Mouse (Mus musculus) stomach, embryonic 14.5 days (tissue): Measurements from ENCODE around the gene Upk1a. TPM values are rescaled to one million over a fixed set of nuclear protein-coding genes. Genes with fewer than 3 reads are reported as not detected.

Experiments used
- ATAC-seq: fragments of 200-750 bp; cut with Nextera tagmentation; 2 replicates; pipeline ENCODE4 v1.8.0; 2017; ENCODE audit warnings: low read depth, moderate TSS enrichment; ENCODE audit not compliant: insufficient number of reproducible peaks, insufficient read depth, low FRiP score
- H3K27ac ChIP-seq: fragments of 300-500 bp; sonication (generic); 2 replicates; pipeline ENCODE4 v1.5.1; 2014; ENCODE audit warnings: mild to moderate bottlenecking, low read length, moderate library complexity, mixed read lengths
- H3K27me3 ChIP-seq: fragments of 300-500 bp; sonication (generic); 2 replicates; pipeline ENCODE4 v1.6.1; 2014; ENCODE audit warnings: low read length, control low read depth, mixed read lengths; ENCODE audit not compliant: control insufficient read depth, insufficient read depth
- H3K36me3 ChIP-seq: fragments of 300-500 bp; sonication (generic); 2 replicates; pipeline ENCODE4 v1.6.1; 2014; ENCODE audit warnings: mild to moderate bottlenecking, control low read depth, low read length, moderate library complexity, mixed read lengths; ENCODE audit not compliant: control insufficient read depth, insufficient read depth
- H3K4me1 ChIP-seq: fragments of 300-500 bp; sonication (generic); 2 replicates; pipeline ENCODE4 v1.6.1; 2014; ENCODE audit warnings: low read length, control low read depth, mixed read lengths; ENCODE audit not compliant: control insufficient read depth, insufficient read depth
- H3K4me2 ChIP-seq: fragments of 300-500 bp; sonication (generic); replicated peaks from 2 replicates; pipeline ENCODE4 v1.6.1; 2014; ENCODE audit warnings: low read depth, low read length, control low read depth
- H3K4me3 ChIP-seq: fragments of 300-500 bp; sonication (generic); 2 replicates; pipeline ENCODE4 v1.5.1; 2014; ENCODE audit warnings: low read depth, low read length, control low read depth
- H3K9ac ChIP-seq: fragments of 300-500 bp; sonication (generic); replicated peaks from 2 replicates; pipeline ENCODE4 v1.6.1; 2014; ENCODE audit warnings: low read depth, mild to moderate bottlenecking, control low read depth, low read length, moderate library complexity, mixed read lengths
- H3K9me3 ChIP-seq: fragments of 300-500 bp; sonication (generic); 2 replicates; pipeline ENCODE4 v1.6.1; 2016; ENCODE audit warnings: low read depth, low read length, control low read depth; ENCODE audit not compliant: control insufficient read depth
- WGBS: fragments of 180-500 bp; shearing (Covaris S2); extraction: QIAGEN DNeasy Blood & Tissue Kit; methylation state at CpG from one replicate; pipeline ENCODE4 v1.1.7; 2014; 5-methylcytosine and 5-hydroxymethylcytosine counted together
- polyA plus RNA-seq: library from polyadenylated mRNA; unstranded; fragments of >200 nt; fragmentation: Nextera tagmentation; extraction: Ambion mirVana; gene quantifications from 2 replicates; pipeline ENCODE4 v1.2.1, GENCODE M21; 2014

Gene Upk1a
- polyA plus RNA-seq, 1 experiment from 2014 or later = 6.6 TPM

GRCm38 (mm10) chr7:30579950-30580349 is 32.7 kb downstream of the Upk1a start:
- 93% methylated on average over 8 of the region's 8 CpGs for WGBS
- Histone ChIP-seq H3K4me2 (no peak overlapping the region), H3K4me1 (no peaks in the 10 kb centered on the region), H3K27me3 (no peaks in the 10 kb centered on the region), H3K36me3 (peaks cover 97% of the 10 kb centered on the region), H3K4me3 (no peak overlapping the region), H3K9me3 (no peaks in the 10 kb centered on the region), H3K9ac (no peak overlapping the region), H3K27ac (no peak overlapping the region)
- ATAC-seq = no peak

GRCm38 (mm10) chr7:30572969-30573368 is 39.7 kb downstream of the Upk1a start:
- no peak overlapping the region for H3K9ac ChIP-seq
- H3K27ac ChIP-seq = no peak overlapping the region
- H3K9me3 ChIP-seq = no peaks in the 10 kb centered on the region
- H3K4me2 ChIP-seq = no peak overlapping the region
- WGBS = 83% methylated on average over 2 of the region's 2 CpGs
- H3K27me3 ChIP-seq = no peaks in the 10 kb centered on the region
- no peak for ATAC-seq
- no peak overlapping the region for H3K4me3 ChIP-seq
- H3K36me3 ChIP-seq = peaks cover 97% of the 10 kb centered on the region
- H3K4me1 ChIP-seq = no peaks in the 10 kb centered on the region

GRCm38 (mm10) chr7:30572389-30572788 is 40.3 kb downstream of the Upk1a start:
- Histone ChIP-seq H3K27me3 (no peaks in the 10 kb centered on the region), H3K27ac (no peak overlapping the region), H3K36me3 (peaks cover 91% of the 10 kb centered on the region), H3K9me3 (no peaks in the 10 kb centered on the region), H3K4me3 (no peak overlapping the region), H3K4me2 (no peak overlapping the region), H3K4me1 (no peaks in the 10 kb centered on the region), H3K9ac (no peak overlapping the region)
- WGBS = 88% methylated on average over 5 of the region's 5 CpGs
- no peak for ATAC-seq

GRCm38 (mm10) chr7:30567555-30567954 is 45.1 kb downstream of the Upk1a start:
- ATAC-seq = no peak
- WGBS = 88% methylated on average over 11 of the region's 11 CpGs

GRCm38 (mm10) chr7:30566033-30566432 is 46.6 kb downstream of the Upk1a start:
- WGBS = 80% methylated on average over 9 of the region's 9 CpGs
- H3K4me2 ChIP-seq = no peak overlapping the region
- H3K4me3 ChIP-seq = no peak overlapping the region
- H3K9ac ChIP-seq = no peak overlapping the region
- no peaks in the 10 kb centered on the region for H3K27me3 ChIP-seq
- peaks cover 45% of the 10 kb centered on the region for H3K36me3 ChIP-seq
- no peak for ATAC-seq
- H3K9me3 ChIP-seq = no peaks in the 10 kb centered on the region
- no peaks in the 10 kb centered on the region for H3K4me1 ChIP-seq
- H3K27ac ChIP-seq = no peak overlapping the region

More at GRCm38 (mm10) chr7:30567555-30567954, 45.1 kb downstream of the Upk1a start:
- Histone ChIP-seq H3K9ac (no peak overlapping the region), H3K4me1 (no peaks in the 10 kb centered on the region), H3K4me3 (no peak overlapping the region), H3K27me3 (no peaks in the 10 kb centered on the region), H3K4me2 (no peak overlapping the region), H3K27ac (no peak overlapping the region), H3K36me3 (peaks cover 58% of the 10 kb centered on the region), H3K9me3 (no peaks in the 10 kb centered on the region)

GRCm38 (mm10) chr7:30564970-30565571 is 47.6 kb downstream of the Upk1a start, which contains the start of gene Igflr1:
TSS of gene Igflr1 (plus strand) at chr7:30565427.
- H3K4me3 ChIP-seq = 0 out of 2 replicates have a peak within 1 kb of the TSS, but pooled peaks have one; percentile 59

GRCm38 (mm10) chr7:30563906-30564280 is 48.8 kb downstream of the Upk1a start:
- peak overlapping the region; percentile 59 for H3K4me3 ChIP-seq
- H3K4me1 ChIP-seq = 0 out of 2 replicates have a peak, but pooled peaks cover 1% of the 10 kb centered on the region
- no peaks in the 10 kb centered on the region for H3K27me3 ChIP-seq
- H3K27ac ChIP-seq = peak overlapping the region; percentile 96
- WGBS = 25% methylated on average over 6 of the region's 6 CpGs
- H3K4me2 ChIP-seq = peak overlapping the region; percentile 55
- no peak for ATAC-seq
- H3K9me3 ChIP-seq = no peaks in the 10 kb centered on the region
- peaks cover 23% of the 10 kb centered on the region for H3K36me3 ChIP-seq
- 0 out of 2 replicates have a peak overlapping the region, but pooled peaks have one; percentile 21 for H3K9ac ChIP-seq

More at GRCm38 (mm10) chr7:30564970-30565571, 47.6 kb downstream of the Upk1a start, which contains the start of gene Igflr1:
- H3K27ac ChIP-seq = no peak within 1 kb of the TSS
- H3K27me3 ChIP-seq = no peaks in the 10 kb centered on the region
- no peaks in the 10 kb centered on the region for H3K4me1 ChIP-seq
- H3K9me3 ChIP-seq = no peaks in the 10 kb centered on the region
- H3K4me2 ChIP-seq = no peak within 1 kb of the TSS
- H3K9ac ChIP-seq = no peak within 1 kb of the TSS
- no peak for ATAC-seq
- 95% methylated on average over 12 of the region's 12 CpGs for WGBS
- H3K36me3 ChIP-seq = peaks cover 35% of the 10 kb centered on the region

GRCm38 (mm10) chr7:30563117-30563905 is 49.3 kb downstream of the Upk1a start, which contains the start of the genes U2af1l4, Gm49396 and Psenen:
TSS of gene U2af1l4 (plus strand) at chr7:30563301.
TSS of gene Gm49396 (plus strand) at chr7:30563344.
TSS of gene Psenen (minus strand) at chr7:30563627.
- under 1% methylated on average over 45 of the region's 45 CpGs for WGBS
- ATAC-seq = peak; percentile 87
- Histone ChIP-seq H3K36me3 (peaks cover 17% of the 10 kb centered on the region), H3K9me3 (no peaks in the 10 kb centered on the region), H3K27ac (peak within 1 kb of the TSS; percentile 96), H3K4me1 (peaks cover 7% of the 10 kb centered on the region; the same call in 1 of the 2 replicates), H3K4me2 (peak within 1 kb of the TSS; percentile 77), H3K4me3 (peak within 1 kb of the TSS; percentile 59), H3K27me3 (no peaks in the 10 kb centered on the region), H3K9ac (peak within 1 kb of the TSS; percentile 55)
